Mouse (Mus musculus) lung, embryonic 15.5 days (tissue): Measurements from ENCODE around the gene Tlcd2. TPM values are rescaled to one million over a fixed set of nuclear protein-coding genes. Genes with fewer than 3 reads are reported as not detected.
A peak's percentile ranks its signal among the peaks of the same experiment; 100 is the strongest.

Experiments used
- ATAC-seq: fragments of 200-750 bp; cut with Nextera tagmentation; 2 replicates; pipeline ENCODE4 v1.8.0; 2017; ENCODE audit warnings: moderate number of reproducible peaks, borderline replicate concordance; ENCODE audit not compliant: low FRiP score, low TSS enrichment; ENCODE audit errors: extremely low read depth
- H3K27ac ChIP-seq: fragments of 300-500 bp; sonication (generic); 2 replicates; pipeline ENCODE4 v1.5.1; 2015; ENCODE audit warnings: moderate library complexity, mild to moderate bottlenecking, inconsistent platforms
- H3K27me3 ChIP-seq: fragments of 300-500 bp; sonication (generic); 2 replicates; pipeline ENCODE4 v1.6.1; 2015; ENCODE audit warnings: inconsistent platforms
- H3K36me3 ChIP-seq: fragments of 300-500 bp; sonication (generic); 2 replicates; pipeline ENCODE4 v1.6.1; 2015; ENCODE audit warnings: inconsistent platforms
- H3K4me1 ChIP-seq: fragments of 300-500 bp; sonication (generic); 2 replicates; pipeline ENCODE4 v1.6.1; 2015; ENCODE audit warnings: inconsistent platforms
- H3K4me2 ChIP-seq: fragments of 300-500 bp; sonication (generic); 2 replicates; pipeline ENCODE4 v1.6.1; 2015; ENCODE audit warnings: inconsistent platforms, mild to moderate bottlenecking, moderate library complexity
- H3K4me3 ChIP-seq: fragments of 300-500 bp; sonication (generic); 2 replicates; pipeline ENCODE4 v1.5.1; 2015; ENCODE audit warnings: mild to moderate bottlenecking, inconsistent platforms
- H3K9ac ChIP-seq: fragments of 300-500 bp; sonication (generic); 2 replicates; pipeline ENCODE4 v1.6.1; 2015; ENCODE audit warnings: inconsistent platforms
- H3K9me3 ChIP-seq: fragments of 300-500 bp; sonication (generic); 2 replicates; pipeline ENCODE4 v1.6.1; 2016; ENCODE audit warnings: inconsistent platforms
- WGBS: fragments of 180-500 bp; shearing (Covaris S2); methylation state at CpG from one replicate; pipeline ENCODE4 v1.1.7; 2015; 5-methylcytosine and 5-hydroxymethylcytosine counted together
- polyA plus RNA-seq: library from polyadenylated mRNA; unstranded; fragments of >200 nt; fragmentation: Nextera tagmentation; extraction: Ambion mirVana; gene quantifications from 2 replicates; pipeline ENCODE4 v1.2.1, GENCODE M21; 2015

The Tlcd2 gene
- polyA plus RNA-seq, 1 experiment from 2014 or later: 18.0 TPM

DNA sequence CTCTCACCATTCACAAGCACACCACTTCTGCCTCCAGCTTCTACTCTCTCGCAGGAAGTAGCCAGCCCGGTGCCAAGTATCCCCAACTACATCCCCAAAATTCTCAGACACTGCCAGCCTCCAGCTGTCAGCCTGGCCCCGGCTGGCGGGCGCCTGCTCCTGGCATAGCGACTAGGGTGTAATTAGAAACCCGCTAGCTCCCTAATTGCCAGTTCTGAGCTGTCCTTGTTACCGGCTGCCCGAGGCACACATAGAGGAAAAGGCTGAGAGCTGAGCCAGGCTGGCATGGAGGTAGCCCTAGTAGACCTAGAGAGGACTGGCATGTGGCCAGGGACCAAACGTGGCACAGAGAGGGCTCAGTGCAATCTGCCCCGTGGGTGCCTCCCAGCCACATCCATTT is 30.2 kb upstream of the Tlcd2 start:
- Histone ChIP-seq H3K9me3 (no peaks in the 10 kb centered on the region), H3K9ac (no peak overlapping the region), H3K36me3 (no peaks in the 10 kb centered on the region), H3K4me1 (no peaks in the 10 kb centered on the region), H3K27me3 (no peaks in the 10 kb centered on the region), H3K27ac (no peak overlapping the region), H3K4me2 (no peak overlapping the region), H3K4me3 (no peak overlapping the region)
- 78% methylated on average over 11 of the region's 11 CpGs for WGBS
- no peak for ATAC-seq

DNA sequence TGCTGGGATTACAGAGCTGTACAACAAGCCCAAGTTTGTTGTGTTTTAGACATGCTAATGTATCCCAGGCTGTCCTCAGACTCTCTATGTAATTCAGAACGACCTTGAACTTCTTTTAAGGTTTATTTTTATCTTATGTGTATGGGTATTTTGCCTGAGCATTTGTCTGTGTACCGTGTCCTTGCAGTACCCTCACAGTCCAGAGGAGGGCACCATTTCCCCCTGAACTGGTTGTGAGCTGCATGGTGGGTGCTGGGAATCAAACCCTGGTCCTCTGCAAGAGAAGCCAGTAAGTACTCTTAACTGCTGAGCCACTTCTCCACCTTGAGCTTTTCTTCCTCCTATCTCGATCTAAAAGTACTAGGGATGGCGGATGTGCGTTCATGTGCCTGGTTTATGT is 27.4 kb upstream of the Tlcd2 start:
- 86% methylated on average over 5 of the region's 5 CpGs for WGBS

DNA sequence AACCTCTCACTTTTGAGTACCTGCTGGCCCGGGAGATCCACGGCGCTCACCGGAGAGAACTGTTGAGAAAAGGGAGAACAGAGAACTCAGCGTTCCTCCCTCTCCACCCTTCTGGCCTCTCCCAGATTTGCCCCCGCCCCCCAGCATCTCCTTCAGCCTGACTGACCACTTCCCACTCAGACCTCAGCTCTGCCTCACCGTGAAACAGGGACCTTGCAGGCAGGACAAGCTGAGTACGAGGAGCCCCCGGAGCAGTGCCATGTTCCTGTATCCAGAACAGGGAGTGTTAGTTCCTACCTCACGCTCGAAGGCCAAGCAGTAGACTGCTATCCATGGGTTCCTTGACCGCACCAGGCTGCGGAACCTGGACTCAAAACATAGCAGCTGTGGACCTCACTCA is 23.3 kb upstream of the Tlcd2 start:
- ATAC-seq: no peak

More for the DNA sequence above, 27.4 kb upstream of the Tlcd2 start:
- H3K4me2 ChIP-seq: no peak overlapping the region
- H3K4me1 ChIP-seq: no peaks in the 10 kb centered on the region
- no peak for ATAC-seq
- no peaks in the 10 kb centered on the region for H3K9me3 ChIP-seq
- no peak overlapping the region for H3K9ac ChIP-seq
- no peaks in the 10 kb centered on the region for H3K27me3 ChIP-seq
- no peaks in the 10 kb centered on the region for H3K36me3 ChIP-seq
- no peak overlapping the region for H3K27ac ChIP-seq
- H3K4me3 ChIP-seq: no peak overlapping the region

DNA sequence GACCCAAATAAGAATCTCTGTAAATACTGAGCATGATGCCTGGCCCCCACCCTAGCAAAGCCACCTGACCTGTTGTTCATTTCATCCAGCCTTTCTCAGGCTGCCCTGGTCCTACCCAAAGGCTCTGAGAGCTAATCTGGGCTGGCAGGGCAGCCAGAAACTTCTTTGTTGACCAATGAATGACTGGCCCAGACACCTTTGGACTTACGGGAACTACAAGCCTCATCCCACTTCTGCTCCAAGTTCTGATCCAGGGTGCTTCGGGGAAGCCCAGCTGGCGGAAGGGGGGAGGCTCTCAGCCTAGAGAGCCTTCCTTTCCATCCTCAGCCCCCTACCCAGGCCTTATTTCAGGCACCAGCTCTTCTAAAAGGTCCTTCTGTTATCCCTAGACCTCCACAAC is 22.7 kb upstream of the Tlcd2 start:
- no peaks in the 10 kb centered on the region for H3K4me1 ChIP-seq
- H3K4me3 ChIP-seq: no peak overlapping the region
- H3K9ac ChIP-seq: no peak overlapping the region
- no peak for ATAC-seq
- WGBS: 91% methylated on average over 3 of the region's 3 CpGs
- H3K27me3 ChIP-seq: no peaks in the 10 kb centered on the region
- H3K36me3 ChIP-seq: no peaks in the 10 kb centered on the region
- no peak overlapping the region for H3K27ac ChIP-seq
- no peak overlapping the region for H3K4me2 ChIP-seq
- no peaks in the 10 kb centered on the region for H3K9me3 ChIP-seq

More for the DNA sequence above, 23.3 kb upstream of the Tlcd2 start:
- Histone ChIP-seq H3K4me2 (no peak overlapping the region), H3K4me1 (no peaks in the 10 kb centered on the region), H3K27ac (no peak overlapping the region), H3K36me3 (no peaks in the 10 kb centered on the region), H3K9ac (no peak overlapping the region), H3K9me3 (no peaks in the 10 kb centered on the region), H3K27me3 (no peaks in the 10 kb centered on the region), H3K4me3 (no peak overlapping the region)
- WGBS: 72% methylated on average over 13 of the region's 13 CpGs

DNA sequence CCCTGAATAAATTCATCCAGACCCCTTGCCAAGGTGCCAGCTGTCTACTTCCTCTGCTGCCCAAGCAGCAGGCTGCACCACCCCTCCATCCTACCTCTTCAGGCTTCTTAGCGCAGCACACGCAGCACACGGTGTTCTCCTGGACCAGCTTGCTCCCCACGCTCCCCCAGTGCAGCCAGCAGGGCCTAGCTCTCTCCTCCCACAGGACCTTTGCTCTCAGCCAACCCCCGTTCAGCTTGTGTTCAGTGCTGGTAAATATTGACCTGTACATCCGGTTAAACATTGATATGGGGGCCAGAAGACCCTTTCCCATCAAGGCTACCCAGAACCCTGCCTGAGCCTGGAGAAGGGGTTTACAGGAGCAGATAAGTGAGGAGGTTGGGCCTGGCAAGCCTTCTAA is 22.2 kb upstream of the Tlcd2 start, which contains the start of gene Serpinf2:
TSS of gene Serpinf2 (minus strand) at position 229 of the 400 bp plus-strand sequence.
- H3K36me3 ChIP-seq: no peaks in the 10 kb centered on the region
- no peaks in the 10 kb centered on the region for H3K9me3 ChIP-seq
- H3K27ac ChIP-seq: no peak within 1 kb of the TSS
- WGBS: 60% methylated on average over 6 of the region's 6 CpGs
- ATAC-seq: no peak
- no peaks in the 10 kb centered on the region for H3K4me1 ChIP-seq
- H3K4me2 ChIP-seq: no peak within 1 kb of the TSS
- H3K4me3 ChIP-seq: no peak within 1 kb of the TSS
- no peaks in the 10 kb centered on the region for H3K27me3 ChIP-seq
- no peak within 1 kb of the TSS for H3K9ac ChIP-seq

DNA sequence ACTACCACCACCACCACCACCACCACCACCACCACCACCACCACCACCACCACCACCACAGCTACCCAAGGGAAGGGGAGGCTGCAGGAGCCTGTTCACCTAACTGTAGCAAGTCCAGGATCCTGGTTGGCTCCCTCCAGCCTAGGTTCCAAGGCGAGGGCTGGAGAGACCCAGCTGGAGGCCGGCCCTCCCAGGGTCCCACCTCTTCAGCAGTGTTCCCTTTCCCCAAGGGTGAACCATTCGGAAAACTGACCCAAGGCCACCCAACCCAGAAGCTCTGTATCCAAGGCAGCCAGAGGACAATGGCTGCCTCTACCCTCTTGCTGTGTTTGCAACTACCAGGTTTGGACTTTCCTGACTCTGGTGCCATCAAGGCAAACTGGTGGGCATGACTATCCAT is 21.6 kb upstream of the Tlcd2 start:
- WGBS: 88% methylated on average over 3 of the region's 3 CpGs
- no peak overlapping the region for H3K4me3 ChIP-seq
- no peaks in the 10 kb centered on the region for H3K36me3 ChIP-seq
- H3K9ac ChIP-seq: no peak overlapping the region
- ATAC-seq: no peak
- H3K4me1 ChIP-seq: no peaks in the 10 kb centered on the region
- no peaks in the 10 kb centered on the region for H3K9me3 ChIP-seq
- no peak overlapping the region for H3K27ac ChIP-seq
- no peaks in the 10 kb centered on the region for H3K27me3 ChIP-seq
- no peak overlapping the region for H3K4me2 ChIP-seq

DNA sequence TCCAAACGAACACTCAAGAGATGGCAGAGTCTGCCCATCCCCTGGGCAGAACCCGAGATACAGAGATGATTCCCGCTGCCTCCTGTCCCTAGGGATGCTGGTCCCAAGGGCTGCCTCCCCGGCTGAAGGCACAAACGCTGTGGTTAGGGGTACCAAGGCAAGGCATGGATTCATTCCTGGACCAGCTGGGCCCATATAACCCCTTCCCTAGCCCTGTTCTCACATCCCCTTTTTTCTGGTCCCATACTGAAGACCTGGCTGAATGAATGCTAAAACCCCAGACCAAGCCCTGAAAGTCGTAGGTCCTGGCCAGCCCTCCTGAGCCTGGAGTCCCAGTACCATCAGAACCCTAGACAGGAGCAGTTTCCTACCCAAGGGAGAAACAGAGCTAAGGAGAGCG is 20.5 kb upstream of the Tlcd2 start:
- H3K4me3 ChIP-seq: no peak overlapping the region
- WGBS: 71% methylated on average over 7 of the region's 7 CpGs
- H3K9me3 ChIP-seq: no peaks in the 10 kb centered on the region
- no peaks in the 10 kb centered on the region for H3K36me3 ChIP-seq
- H3K27ac ChIP-seq: no peak overlapping the region
- no peaks in the 10 kb centered on the region for H3K4me1 ChIP-seq
- no peaks in the 10 kb centered on the region for H3K27me3 ChIP-seq
- no peak overlapping the region for H3K4me2 ChIP-seq
- no peak overlapping the region for H3K9ac ChIP-seq
- no peak for ATAC-seq

DNA sequence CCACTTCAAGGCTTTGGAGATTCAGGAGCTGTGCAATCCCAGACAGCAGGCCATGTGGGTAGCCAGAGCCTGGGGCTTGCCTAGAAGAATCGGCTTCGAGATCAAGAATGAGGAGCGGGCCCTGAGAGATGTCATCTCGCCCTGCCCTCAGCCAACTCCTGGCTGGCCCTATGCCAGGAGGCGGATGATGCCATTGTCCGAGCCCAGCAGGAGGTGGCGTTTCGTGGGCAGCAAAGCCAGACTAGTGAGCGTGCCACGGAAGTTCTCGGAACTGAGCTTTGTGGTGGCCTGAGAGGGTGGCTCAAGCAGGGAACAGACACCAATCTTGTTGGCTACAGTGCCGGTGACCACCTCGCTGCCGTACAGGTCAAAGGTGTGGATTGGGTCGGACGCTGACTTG is 19.9 kb upstream of the Tlcd2 start:
- no peak for ATAC-seq
- H3K4me1 ChIP-seq: no peaks in the 10 kb centered on the region
- H3K4me3 ChIP-seq: no peak overlapping the region
- WGBS: 89% methylated on average over 16 of the region's 16 CpGs
- no peak overlapping the region for H3K9ac ChIP-seq
- H3K27ac ChIP-seq: no peak overlapping the region
- H3K4me2 ChIP-seq: no peak overlapping the region
- H3K9me3 ChIP-seq: no peaks in the 10 kb centered on the region
- H3K36me3 ChIP-seq: no peaks in the 10 kb centered on the region
- H3K27me3 ChIP-seq: no peaks in the 10 kb centered on the region

DNA sequence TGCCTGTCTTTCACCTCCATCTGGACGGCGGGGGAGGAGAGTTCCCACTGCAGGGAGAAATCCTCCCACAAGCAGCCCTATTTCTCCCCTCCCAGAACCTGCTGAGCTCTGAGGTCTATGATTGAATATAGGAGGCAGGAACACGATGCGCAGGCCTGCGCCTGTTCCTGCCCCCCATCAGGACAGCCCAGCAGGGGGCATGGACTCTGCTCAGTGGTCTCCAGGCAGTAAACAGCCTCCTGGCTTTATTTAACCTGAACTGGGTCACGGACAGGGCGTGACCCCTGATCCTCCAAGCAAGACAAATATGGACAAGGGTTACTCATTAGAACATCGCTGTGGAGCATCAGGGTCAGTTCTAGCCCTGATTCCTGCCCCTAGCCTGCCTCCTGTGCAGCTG is 17.8 kb upstream of the Tlcd2 start:
- no peak overlapping the region for H3K4me2 ChIP-seq
- no peak overlapping the region for H3K27ac ChIP-seq
- no peak overlapping the region for H3K4me3 ChIP-seq
- H3K4me1 ChIP-seq: no peaks in the 10 kb centered on the region
- H3K36me3 ChIP-seq: peaks cover 9% of the 10 kb centered on the region
- no peak overlapping the region for H3K9ac ChIP-seq
- no peaks in the 10 kb centered on the region for H3K9me3 ChIP-seq
- no peak for ATAC-seq
- H3K27me3 ChIP-seq: no peaks in the 10 kb centered on the region
- 60% methylated on average over 8 of the region's 8 CpGs for WGBS

DNA sequence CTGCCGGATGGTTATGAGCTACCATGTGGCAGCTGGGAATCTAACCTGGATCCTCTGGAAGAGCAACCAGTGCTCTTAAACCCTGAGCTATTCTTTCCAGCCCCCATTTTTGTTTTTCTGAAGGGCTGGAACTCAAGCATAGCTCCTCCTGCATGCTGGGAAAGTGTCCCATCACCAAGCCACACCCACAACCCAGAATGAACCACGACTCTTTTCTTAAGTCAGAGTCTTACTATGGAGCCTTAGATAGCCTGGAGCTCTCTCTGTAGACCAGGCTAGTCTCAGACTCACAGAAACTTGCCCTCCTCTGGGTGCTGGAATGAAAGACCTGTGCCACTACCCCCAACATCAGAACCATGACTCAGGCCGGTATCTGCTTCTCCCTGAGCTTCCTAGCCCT is 12.9 kb upstream of the Tlcd2 start:
- Histone ChIP-seq H3K4me3 (no peak overlapping the region), H3K4me1 (peaks cover 12% of the 10 kb centered on the region), H3K9me3 (no peaks in the 10 kb centered on the region), H3K27me3 (no peaks in the 10 kb centered on the region), H3K4me2 (no peak overlapping the region), H3K9ac (no peak overlapping the region), H3K36me3 (peaks cover 9% of the 10 kb centered on the region), H3K27ac (no peak overlapping the region)
- ATAC-seq: no peak
- 73% methylated on average over 3 of the region's 3 CpGs for whole genome bisulfite sequencing

DNA sequence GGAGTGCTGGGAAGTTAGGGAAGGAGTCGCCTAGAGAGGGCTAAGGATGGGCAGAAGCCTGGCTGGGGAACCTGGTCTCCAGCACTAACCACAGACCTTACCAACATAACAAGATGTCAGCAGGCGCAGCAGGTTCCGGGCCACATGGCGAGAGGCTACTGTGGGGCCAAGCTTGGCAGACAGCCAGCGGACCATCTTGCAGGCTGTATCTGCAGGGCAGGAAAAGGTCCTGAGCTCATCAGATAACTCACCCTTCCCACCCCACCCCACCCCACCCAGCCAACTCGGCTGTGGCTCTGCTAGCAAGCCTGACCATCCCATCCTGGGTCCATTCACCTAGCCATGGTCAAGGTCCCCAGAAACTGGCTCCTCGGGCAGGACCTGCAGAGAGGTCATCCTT is 11.8 kb upstream of the Tlcd2 start:
- Histone ChIP-seq H3K27ac (no peak overlapping the region), H3K4me3 (no peak overlapping the region)

DNA sequence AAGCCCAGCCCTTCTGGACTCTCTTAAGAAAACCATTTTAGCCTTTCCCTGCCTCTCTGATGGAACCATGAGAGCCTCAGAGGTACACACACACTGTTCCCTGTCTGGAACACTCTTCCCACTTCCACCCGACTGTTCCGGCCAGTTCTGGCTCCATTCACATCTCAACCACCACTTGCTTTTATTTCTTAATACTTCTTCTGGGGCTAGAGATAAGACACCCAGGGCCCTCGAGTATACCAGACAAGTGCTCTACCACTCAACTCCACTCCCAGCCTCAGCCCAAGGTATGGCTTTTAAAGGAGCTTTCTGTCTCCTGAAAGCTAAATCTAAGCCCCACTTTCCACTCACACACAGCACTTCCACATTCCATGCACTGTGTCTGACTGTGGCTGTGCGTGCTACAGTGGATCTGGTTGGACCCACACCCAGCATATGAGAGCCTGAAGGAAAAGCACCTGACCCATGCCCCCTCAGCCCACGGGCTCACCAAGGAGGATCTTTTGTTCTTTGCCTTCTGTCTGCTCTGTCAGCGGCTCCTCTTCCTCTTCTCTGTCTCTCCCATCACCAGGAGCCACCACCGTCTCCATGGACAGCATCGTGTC is 11.1 kb upstream of the Tlcd2 start:
- H3K9me3 ChIP-seq: no peaks in the 10 kb centered on the region
- H3K9ac ChIP-seq: no peak overlapping the region
- H3K4me1 ChIP-seq: peaks cover 27% of the 10 kb centered on the region
- WGBS: 65% methylated on average over 8 of the region's 8 CpGs
- no peaks in the 10 kb centered on the region for H3K27me3 ChIP-seq
- H3K4me3 ChIP-seq: no peak overlapping the region
- peaks cover 9% of the 10 kb centered on the region for H3K36me3 ChIP-seq
- H3K4me2 ChIP-seq: no peak overlapping the region
- ATAC-seq: no peak
- H3K27ac ChIP-seq: peak overlapping the region; percentile 11; the same call in 1 of the 2 replicates

More for the DNA sequence above, 11.8 kb upstream of the Tlcd2 start:
- Histone ChIP-seq H3K36me3 (peaks cover 9% of the 10 kb centered on the region), H3K4me1 (peaks cover 20% of the 10 kb centered on the region), H3K9ac (no peak overlapping the region), H3K4me2 (no peak overlapping the region), H3K27me3 (no peaks in the 10 kb centered on the region), H3K9me3 (no peaks in the 10 kb centered on the region)
- 61% methylated on average over 7 of the region's 7 CpGs for WGBS
- ATAC-seq: no peak

DNA sequence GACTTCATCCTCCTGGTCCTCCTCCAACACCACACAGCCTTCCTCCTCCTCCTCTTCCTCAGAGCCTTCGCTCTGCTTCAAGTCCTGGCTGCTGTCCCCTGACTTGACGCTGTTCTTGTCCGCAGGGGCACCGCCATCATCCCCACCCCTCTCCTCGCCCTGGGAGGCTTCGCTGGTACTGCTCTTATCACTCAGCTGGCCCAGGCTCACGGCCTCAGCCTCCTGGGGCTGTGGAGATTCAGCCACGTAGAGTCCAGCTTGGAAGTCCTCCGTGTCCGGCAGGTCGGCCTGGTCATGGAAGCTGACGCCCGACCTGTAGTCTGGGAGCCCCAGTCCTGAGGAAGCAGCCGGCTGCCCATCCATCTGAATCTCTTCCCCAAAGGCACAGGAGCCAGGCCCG is 10.6 kb upstream of the Tlcd2 start:
- H3K4me2 ChIP-seq: no peak overlapping the region
- no peaks in the 10 kb centered on the region for H3K9me3 ChIP-seq
- no peak overlapping the region for H3K4me3 ChIP-seq
- H3K36me3 ChIP-seq: peaks cover 9% of the 10 kb centered on the region
- H3K27me3 ChIP-seq: no peaks in the 10 kb centered on the region
- H3K9ac ChIP-seq: no peak overlapping the region
- no peak overlapping the region for H3K27ac ChIP-seq
- WGBS: 85% methylated on average over 15 of the region's 15 CpGs
- H3K4me1 ChIP-seq: peaks cover 27% of the 10 kb centered on the region
- no peak for ATAC-seq
